Mouse (Mus musculus) stomach, embryonic 14.5 days (tissue): ENCODE data around the gene Kif1a. TPM values are rescaled to one million over a fixed set of nuclear protein-coding genes. Genes with fewer than 3 reads are reported as not detected.

Experiments
- ATAC-seq: fragments of 200-750 bp; cut with Nextera tagmentation; 2 replicates; pipeline ENCODE4 v1.8.0; 2017; ENCODE audit warnings: low read depth, moderate TSS enrichment; ENCODE audit not compliant: insufficient number of reproducible peaks, insufficient read depth, low FRiP score
- H3K27ac ChIP-seq: fragments of 300-500 bp; sonication (generic); 2 replicates; pipeline ENCODE4 v1.5.1; 2014; ENCODE audit warnings: mild to moderate bottlenecking, low read length, moderate library complexity, mixed read lengths
- H3K27me3 ChIP-seq: fragments of 300-500 bp; sonication (generic); 2 replicates; pipeline ENCODE4 v1.6.1; 2014; ENCODE audit warnings: low read length, control low read depth, mixed read lengths; ENCODE audit not compliant: control insufficient read depth, insufficient read depth
- H3K36me3 ChIP-seq: fragments of 300-500 bp; sonication (generic); 2 replicates; pipeline ENCODE4 v1.6.1; 2014; ENCODE audit warnings: mild to moderate bottlenecking, control low read depth, low read length, moderate library complexity, mixed read lengths; ENCODE audit not compliant: control insufficient read depth, insufficient read depth
- H3K4me1 ChIP-seq: fragments of 300-500 bp; sonication (generic); 2 replicates; pipeline ENCODE4 v1.6.1; 2014; ENCODE audit warnings: low read length, control low read depth, mixed read lengths; ENCODE audit not compliant: control insufficient read depth, insufficient read depth
- H3K4me2 ChIP-seq: fragments of 300-500 bp; sonication (generic); replicated peaks from 2 replicates; pipeline ENCODE4 v1.6.1; 2014; ENCODE audit warnings: low read depth, low read length, control low read depth
- H3K4me3 ChIP-seq: fragments of 300-500 bp; sonication (generic); 2 replicates; pipeline ENCODE4 v1.5.1; 2014; ENCODE audit warnings: low read depth, low read length, control low read depth
- H3K9ac ChIP-seq: fragments of 300-500 bp; sonication (generic); replicated peaks from 2 replicates; pipeline ENCODE4 v1.6.1; 2014; ENCODE audit warnings: low read depth, mild to moderate bottlenecking, control low read depth, low read length, moderate library complexity, mixed read lengths
- H3K9me3 ChIP-seq: fragments of 300-500 bp; sonication (generic); 2 replicates; pipeline ENCODE4 v1.6.1; 2016; ENCODE audit warnings: low read depth, low read length, control low read depth; ENCODE audit not compliant: control insufficient read depth
- WGBS: fragments of 180-500 bp; shearing (Covaris S2); extraction: QIAGEN DNeasy Blood & Tissue Kit; methylation state at CpG from one replicate; pipeline ENCODE4 v1.1.7; 2014; 5-methylcytosine and 5-hydroxymethylcytosine counted together
- polyA plus RNA-seq: library from polyadenylated mRNA; unstranded; fragments of >200 nt; fragmentation: Nextera tagmentation; extraction: Ambion mirVana; gene quantifications from 2 replicates; pipeline ENCODE4 v1.2.1, GENCODE M21; 2014

Gene Kif1a
- polyA plus RNA-seq, 1 experiment from 2014 or later, result 23.2 TPM

DNA sequence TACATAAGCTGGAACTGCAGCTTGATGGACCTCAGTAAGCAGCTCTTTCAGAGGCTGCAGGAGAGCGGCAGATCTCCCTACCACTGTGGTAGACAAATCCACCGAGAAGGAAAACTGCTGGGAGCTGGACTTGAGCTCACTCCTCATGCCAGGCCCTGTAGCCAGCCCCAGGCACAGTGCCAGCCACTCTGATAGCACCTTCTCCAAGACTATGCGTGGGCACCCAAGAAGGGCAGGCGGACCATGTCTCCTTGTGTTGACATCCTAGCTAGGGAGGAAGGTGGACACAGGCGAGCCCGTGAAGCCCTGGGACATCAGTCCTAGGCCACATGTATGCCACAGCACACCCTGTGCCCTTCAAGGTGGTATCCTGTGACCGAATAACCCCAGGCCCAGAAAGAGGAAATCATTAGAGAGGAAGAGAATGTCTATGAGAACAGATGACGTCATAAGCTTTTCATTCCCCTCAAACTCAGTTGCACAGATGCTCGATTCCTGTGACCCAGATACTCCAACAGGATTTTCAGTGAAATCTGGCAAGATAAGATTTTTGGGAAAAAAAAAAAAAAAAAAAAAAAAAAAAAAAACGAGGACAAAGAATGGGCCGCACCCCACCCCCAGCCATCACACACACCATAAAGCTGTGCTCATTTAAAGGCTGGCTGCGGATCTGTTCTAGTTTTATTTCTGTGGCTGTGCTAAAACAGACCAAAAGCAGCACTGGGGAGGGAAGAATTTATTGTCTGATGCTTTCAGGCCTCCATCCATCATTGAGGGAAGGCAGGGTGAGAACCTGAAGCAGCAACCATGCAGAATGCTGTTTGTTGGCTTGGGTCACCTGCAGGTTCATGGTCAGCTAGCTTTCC lies 18.1 kb downstream of the Kif1a start:
- H3K27me3 ChIP-seq, result no peaks in the 10 kb centered on the region
- no peaks in the 10 kb centered on the region for H3K9me3 ChIP-seq
- H3K9ac ChIP-seq, result no peak overlapping the region

GRCm38 (mm10) chr1:93082121-93082520 lies 19.6 kb downstream of the Kif1a start:
- H3K36me3 ChIP-seq, result no peaks in the 10 kb centered on the region
- no peaks in the 10 kb centered on the region for H3K27me3 ChIP-seq
- H3K4me1 ChIP-seq, result no peaks in the 10 kb centered on the region
- H3K9me3 ChIP-seq, result no peaks in the 10 kb centered on the region
- H3K4me3 ChIP-seq, result no peak overlapping the region
- 91% methylated on average over 8 of the region's 8 CpGs for WGBS
- H3K9ac ChIP-seq, result no peak overlapping the region
- no peak overlapping the region for H3K27ac ChIP-seq
- no peak for ATAC-seq
- H3K4me2 ChIP-seq, result no peak overlapping the region

More for the DNA sequence above, 18.1 kb downstream of the Kif1a start:
- H3K4me2 ChIP-seq, result no peak overlapping the region
- H3K4me3 ChIP-seq, result no peak overlapping the region
- no peaks in the 10 kb centered on the region for H3K36me3 ChIP-seq
- H3K27ac ChIP-seq, result no peak overlapping the region
- no peaks in the 10 kb centered on the region for H3K4me1 ChIP-seq
- WGBS, result 77% methylated on average over 12 of the region's 12 CpGs
- no peak for ATAC-seq

DNA sequence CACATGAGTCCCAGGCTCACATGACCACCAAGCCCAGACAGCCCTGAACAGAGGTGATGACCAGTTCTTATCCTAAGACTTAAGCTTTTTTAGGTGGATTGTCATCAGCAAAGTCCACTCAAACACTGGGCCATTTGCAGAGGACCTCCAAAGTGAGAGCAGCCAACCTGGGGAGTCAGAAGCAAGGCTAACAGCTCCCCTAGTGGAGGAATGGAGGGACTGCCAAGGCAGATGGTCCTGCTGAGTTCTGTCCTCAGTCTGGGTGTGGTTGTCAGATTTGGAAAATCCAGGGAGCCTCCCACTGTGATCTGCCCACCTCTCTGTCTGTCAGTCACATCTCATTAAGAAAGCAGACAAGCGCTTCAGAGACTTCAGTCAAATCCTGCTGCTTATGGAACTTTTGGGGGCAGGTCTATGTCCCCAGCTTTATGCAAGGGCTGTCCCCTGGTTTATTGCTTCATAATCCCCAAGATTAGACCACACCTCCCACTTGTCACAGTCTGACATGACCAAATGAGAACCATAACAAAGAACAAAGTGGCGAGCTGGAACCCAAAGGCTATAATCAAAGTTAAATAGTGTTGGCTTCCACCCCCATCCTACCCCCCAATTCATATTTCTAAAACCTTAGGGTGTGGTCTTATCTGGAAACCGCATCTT lies 20.7 kb downstream of the Kif1a start:
- H3K36me3 ChIP-seq, result no peaks in the 10 kb centered on the region
- no peak overlapping the region for H3K27ac ChIP-seq
- H3K4me2 ChIP-seq, result no peak overlapping the region
- no peak overlapping the region for H3K9ac ChIP-seq
- no peak overlapping the region for H3K4me3 ChIP-seq
- ATAC-seq, result no peak
- H3K27me3 ChIP-seq, result no peaks in the 10 kb centered on the region
- 76% methylated on average over 3 of the region's 3 CpGs for WGBS
- H3K9me3 ChIP-seq, result no peaks in the 10 kb centered on the region
- H3K4me1 ChIP-seq, result no peaks in the 10 kb centered on the region

DNA sequence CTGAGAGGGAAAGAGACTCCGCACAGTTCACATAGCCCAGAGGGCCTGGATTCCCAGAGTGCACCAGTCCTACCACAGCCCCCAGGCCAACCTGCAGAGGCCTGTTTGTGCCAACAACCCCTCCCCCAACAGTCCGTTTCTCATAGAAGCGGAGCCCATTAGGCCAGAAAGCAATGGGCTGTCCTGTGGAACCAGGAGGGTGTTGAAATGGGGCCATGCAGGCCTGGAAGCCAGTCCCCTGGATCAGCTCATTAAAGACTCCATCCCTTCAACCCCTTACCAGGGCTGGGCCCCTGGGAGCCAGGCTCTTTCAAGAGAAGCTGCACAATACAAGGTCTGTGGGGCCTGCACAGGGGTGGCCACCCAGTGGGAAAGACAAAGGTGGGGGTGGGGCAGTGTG lies 22.1 kb downstream of the Kif1a start:
- no peak for ATAC-seq
- Histone ChIP-seq H3K9ac (no peak overlapping the region), H3K27ac (no peak overlapping the region), H3K27me3 (no peaks in the 10 kb centered on the region), H3K4me3 (no peak overlapping the region), H3K9me3 (no peaks in the 10 kb centered on the region), H3K36me3 (no peaks in the 10 kb centered on the region), H3K4me1 (no peaks in the 10 kb centered on the region), H3K4me2 (no peak overlapping the region)
- WGBS, result 81% methylated on average over 3 of the region's 3 CpGs

GRCm38 (mm10) chr1:93072279-93072865 lies 29.4 kb downstream of the Kif1a start:
- WGBS, result 89% methylated on average over 2 of the region's 2 CpGs
- ATAC-seq, result no peak
- H3K9ac ChIP-seq, result no peak overlapping the region
- no peaks in the 10 kb centered on the region for H3K27me3 ChIP-seq
- H3K36me3 ChIP-seq, result no peaks in the 10 kb centered on the region
- no peaks in the 10 kb centered on the region for H3K9me3 ChIP-seq
- no peak overlapping the region for H3K4me3 ChIP-seq
- H3K4me2 ChIP-seq, result no peak overlapping the region
- H3K27ac ChIP-seq, result no peak overlapping the region
- no peaks in the 10 kb centered on the region for H3K4me1 ChIP-seq

GRCm38 (mm10) chr1:93071487-93071971 lies 30.2 kb downstream of the Kif1a start:
- no peaks in the 10 kb centered on the region for H3K9me3 ChIP-seq
- 77% methylated on average over 18 of the region's 18 CpGs for WGBS
- no peak overlapping the region for H3K9ac ChIP-seq
- no peaks in the 10 kb centered on the region for H3K4me1 ChIP-seq
- no peak overlapping the region for H3K4me3 ChIP-seq
- no peaks in the 10 kb centered on the region for H3K27me3 ChIP-seq
- no peak overlapping the region for H3K27ac ChIP-seq
- no peak for ATAC-seq
- H3K4me2 ChIP-seq, result no peak overlapping the region
- no peaks in the 10 kb centered on the region for H3K36me3 ChIP-seq

- H3K27ac ChIP-seq, result no peak overlapping the region
- no peak overlapping the region for H3K4me2 ChIP-seq
- H3K27me3 ChIP-seq, result no peaks in the 10 kb centered on the region
- H3K4me3 ChIP-seq, result no peak overlapping the region
- 80% methylated on average over 5 of the region's 5 CpGs for WGBS
- no peak for ATAC-seq
- H3K9me3 ChIP-seq, result no peaks in the 10 kb centered on the region
- no peak overlapping the region for H3K9ac ChIP-seq
- H3K4me1 ChIP-seq, result no peaks in the 10 kb centered on the region
- H3K36me3 ChIP-seq, result no peaks in the 10 kb centered on the region
Measured at GRCm38 (mm10) chr1:93070881-93071280, 30.9 kb downstream of the Kif1a start.

GRCm38 (mm10) chr1:93068553-93068952 lies 33.2 kb downstream of the Kif1a start:
- H3K9me3 ChIP-seq, result no peaks in the 10 kb centered on the region
- no peak for ATAC-seq
- no peak overlapping the region for H3K4me3 ChIP-seq
- WGBS, result 88% methylated on average over 1 of the region's 1 CpGs
- H3K4me1 ChIP-seq, result no peaks in the 10 kb centered on the region
- no peak overlapping the region for H3K27ac ChIP-seq
- H3K9ac ChIP-seq, result no peak overlapping the region
- H3K27me3 ChIP-seq, result no peaks in the 10 kb centered on the region
- no peaks in the 10 kb centered on the region for H3K36me3 ChIP-seq
- H3K4me2 ChIP-seq, result no peak overlapping the region
